Mouse (Mus musculus) neutrophil, adult 5-6 weeks (primary cell): Measurements from ENCODE around the gene E130308A19Rik. TPM values are rescaled to one million over a fixed set of nuclear protein-coding genes. Genes with fewer than 3 reads are reported as not detected.

Experiments used
- ATAC-seq: fragments of 151-379, 151-347 bp; 2 replicates; pipeline ENCODE4 v1.8.0; 2017; ENCODE audit warnings: mild to moderate bottlenecking, moderate TSS enrichment; ENCODE audit not compliant: insufficient number of reproducible peaks, poor library complexity, low FRiP score, severe bottlenecking; ENCODE audit errors: extremely low read depth
- total RNA-seq: library from RNA; stranded (forward); fragments of 200-1000 nt; gene quantifications from 2 replicates; pipeline ENCODE4 v1.2.3, GENCODE M21; 2017

Gene E130308A19Rik
- total RNA-seq, 1 experiment from 2014 or later: 5.2 TPM

DNA sequence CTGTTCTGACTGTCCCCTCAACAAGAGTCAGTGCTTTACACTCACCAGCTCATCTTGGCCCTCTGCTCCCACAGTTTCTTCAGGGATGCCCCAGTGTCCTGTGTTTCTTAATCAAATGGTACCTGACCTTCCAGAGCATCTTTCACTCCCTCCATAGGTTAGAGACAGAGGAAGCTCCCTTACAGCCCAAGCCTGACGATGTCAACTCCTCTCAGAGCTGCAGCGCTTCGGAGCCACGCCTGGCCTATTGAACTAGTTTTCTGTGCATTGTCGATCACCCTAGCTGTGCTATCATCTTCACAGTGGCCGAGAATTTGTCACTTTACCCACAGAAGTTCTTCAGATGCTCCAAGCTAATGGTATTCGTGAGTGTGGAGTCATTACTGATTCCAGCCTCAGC, 88.9 kb downstream of the E130308A19Rik start:
- no peak for ATAC-seq

DNA sequence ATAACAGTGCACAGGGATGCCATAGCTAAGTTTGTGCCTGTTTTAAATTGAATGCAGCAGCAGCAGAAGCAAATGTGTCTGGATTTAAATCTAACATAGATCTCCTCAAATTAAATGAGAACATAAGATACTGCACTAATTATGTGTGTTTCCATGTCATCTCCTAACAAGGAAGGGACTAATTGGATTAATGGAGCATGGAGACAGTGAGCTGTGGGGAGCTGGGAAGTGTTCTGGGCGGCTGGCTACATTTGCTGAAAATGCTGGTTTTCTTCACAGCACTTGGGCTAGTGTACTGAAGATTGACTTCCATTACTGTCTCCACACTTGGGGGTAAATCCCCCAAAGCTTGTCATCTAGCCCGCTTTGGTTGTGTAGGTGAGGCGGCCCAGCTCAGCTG, 89.5 kb downstream of the E130308A19Rik start:
- ATAC-seq: no peak

- ATAC-seq: no peak
Observed at GRCm38 (mm10) chr4:59717349-59717748, 91.3 kb downstream of the E130308A19Rik start.

DNA sequence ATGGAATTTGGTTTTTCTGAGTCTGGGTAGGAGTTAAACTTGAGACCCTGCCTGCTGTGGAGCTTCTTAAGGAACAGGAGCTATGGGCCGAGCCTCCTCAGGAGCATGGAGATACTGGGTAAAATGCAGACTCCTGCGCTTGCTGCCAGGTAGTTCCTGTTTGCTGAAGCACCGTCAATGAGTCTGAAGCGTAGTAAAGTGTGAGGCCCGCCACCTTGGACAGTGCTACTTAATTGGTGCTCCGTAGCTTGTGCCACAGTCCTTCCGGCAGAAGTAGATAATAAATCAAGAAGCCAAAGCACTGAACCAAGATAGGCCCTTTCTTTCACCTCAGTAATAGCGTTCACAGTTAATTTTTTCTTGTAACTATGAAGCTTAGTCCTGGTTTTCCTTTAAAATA, 92.5 kb downstream of the E130308A19Rik start:
- ATAC-seq: 0 out of 2 replicates have a peak, but pooled peaks have one; percentile 30

DNA sequence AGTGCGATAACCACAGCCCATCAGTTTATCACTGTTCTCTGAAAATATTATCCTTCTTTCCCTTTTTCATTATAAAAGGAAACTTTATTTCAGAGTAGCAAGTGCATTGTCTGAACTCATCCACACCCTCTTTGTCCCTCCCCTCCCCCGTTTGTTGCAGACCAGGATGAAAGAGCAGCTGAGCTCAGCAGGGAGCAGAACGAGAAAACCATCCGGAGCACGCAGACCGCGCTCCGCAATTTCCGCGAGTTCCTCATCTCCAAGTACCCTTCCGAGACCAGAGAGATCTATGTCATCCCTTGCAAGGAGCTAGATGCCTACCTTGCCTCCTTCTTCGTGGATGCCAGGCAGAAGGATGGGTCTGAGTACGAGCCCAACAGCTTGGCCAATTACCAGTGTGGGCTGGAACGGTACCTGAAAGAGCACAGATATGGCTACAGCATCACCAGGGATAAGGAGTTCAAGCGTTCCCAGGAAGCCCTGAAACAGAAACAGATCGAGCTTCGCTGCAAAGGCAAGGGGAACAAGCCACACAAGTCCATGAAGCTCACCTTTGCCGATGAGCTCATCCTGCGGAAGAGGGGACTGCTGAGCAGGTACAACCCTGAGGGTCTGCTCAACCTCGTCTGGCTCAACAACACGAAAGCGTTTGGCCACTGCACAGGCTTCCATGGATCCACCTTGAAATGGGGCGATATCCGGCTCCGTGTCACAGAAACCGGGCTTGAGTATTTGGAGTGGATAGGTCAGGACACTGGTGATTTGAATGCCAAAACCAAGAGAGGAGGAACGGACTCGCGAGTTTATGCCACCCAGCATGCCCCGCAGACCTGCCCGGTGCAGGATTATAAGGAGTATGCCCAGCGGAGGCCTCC, 93.7 kb downstream of the E130308A19Rik start:
- no peak for ATAC-seq

- no peak for ATAC-seq
Observed at GRCm38 (mm10) chr4:59721811-59722210, 95.8 kb downstream of the E130308A19Rik start.

DNA sequence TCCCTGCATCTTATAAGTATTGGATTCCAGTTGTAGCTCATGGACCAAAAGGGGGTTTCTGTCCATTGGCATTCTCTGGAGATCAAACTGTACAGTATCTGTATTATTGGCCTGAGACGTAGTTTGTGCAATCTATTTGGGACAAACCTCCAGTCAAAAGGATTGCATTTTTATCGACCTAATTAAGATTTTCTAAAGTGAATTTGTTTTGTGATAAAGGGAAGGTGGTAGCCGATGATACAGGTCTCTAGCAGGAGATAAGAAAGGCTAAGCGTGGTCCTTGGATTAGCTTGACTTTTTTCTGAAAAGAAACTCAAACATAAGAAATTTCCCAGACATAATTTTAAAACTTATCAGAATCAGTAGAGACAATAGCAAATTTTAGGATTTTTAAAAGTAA, 99.6 kb downstream of the E130308A19Rik start:
- ATAC-seq: no peak

GRCm38 (mm10) chr4:59726501-59726900, 100.5 kb downstream of the E130308A19Rik start:
- ATAC-seq: peak; percentile 69

GRCm38 (mm10) chr4:59727187-59727877, 101.3 kb downstream of the E130308A19Rik start:
- no peak for ATAC-seq

DNA sequence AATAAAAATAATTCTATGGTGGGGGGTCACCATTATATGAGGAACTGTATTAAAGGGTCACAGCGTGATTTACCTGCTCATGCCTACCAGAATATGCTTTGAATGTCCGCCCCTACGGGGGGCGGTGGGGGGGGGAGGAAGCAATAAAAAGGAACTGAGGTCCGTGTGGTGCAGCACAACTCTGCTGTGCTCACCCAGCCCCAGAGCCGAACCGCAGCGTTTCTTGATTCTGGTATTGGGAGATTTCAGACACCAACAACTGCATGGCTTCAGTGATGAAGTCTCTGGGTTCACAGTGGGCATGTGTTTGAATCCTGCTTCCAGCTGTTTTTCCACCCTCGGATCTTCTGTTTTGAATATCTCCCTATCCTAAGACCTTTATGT, 101.9 kb downstream of the E130308A19Rik start:
- ATAC-seq: peak; percentile 49; the same call in 1 of the 2 replicates

- peak; percentile 45; the same call in 1 of the 2 replicates for ATAC-seq
Observed at GRCm38 (mm10) chr4:59728839-59729238, 102.8 kb downstream of the E130308A19Rik start.

DNA sequence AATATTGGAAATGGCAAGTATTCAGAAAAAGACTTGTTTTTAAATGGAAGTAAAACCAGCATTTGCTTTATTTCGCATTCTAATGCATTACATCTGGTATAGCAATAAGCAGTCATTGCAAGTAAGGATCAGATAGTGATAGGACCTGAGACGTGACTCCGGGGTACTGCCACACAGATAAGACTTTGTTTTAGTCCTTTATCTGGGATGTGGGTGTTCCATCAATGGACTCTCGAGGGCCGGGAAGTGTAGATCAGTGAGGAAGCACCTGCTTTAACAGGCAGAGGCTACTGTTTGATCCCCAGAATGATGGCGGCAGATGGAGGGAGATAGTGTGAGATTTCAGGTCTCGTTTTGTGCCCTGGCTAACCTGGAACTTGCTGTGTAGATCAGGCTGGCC, 105.5 kb downstream of the E130308A19Rik start:
- ATAC-seq: no peak

GRCm38 (mm10) chr4:59739321-59739720, 113.3 kb downstream of the E130308A19Rik start:
- ATAC-seq: no peak

DNA sequence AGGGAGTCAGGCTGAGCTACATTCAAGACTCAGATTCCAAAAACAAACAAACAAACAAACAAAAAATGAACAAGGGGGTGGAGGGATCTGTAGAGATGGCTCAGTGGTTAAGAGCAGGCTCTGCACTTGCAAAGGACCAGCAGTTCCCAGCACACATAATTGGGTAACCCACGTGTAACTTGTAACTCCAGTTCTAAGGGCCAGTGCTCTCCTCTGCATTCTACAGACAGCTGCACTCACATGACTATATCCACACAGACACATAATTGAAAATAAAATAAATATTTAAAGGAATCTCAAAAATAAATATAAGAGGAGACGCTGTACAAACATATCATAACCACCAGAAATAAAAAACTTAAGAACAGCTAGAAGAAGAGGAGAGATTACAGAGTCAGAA, 113.9 kb downstream of the E130308A19Rik start:
- ATAC-seq: no peak

DNA sequence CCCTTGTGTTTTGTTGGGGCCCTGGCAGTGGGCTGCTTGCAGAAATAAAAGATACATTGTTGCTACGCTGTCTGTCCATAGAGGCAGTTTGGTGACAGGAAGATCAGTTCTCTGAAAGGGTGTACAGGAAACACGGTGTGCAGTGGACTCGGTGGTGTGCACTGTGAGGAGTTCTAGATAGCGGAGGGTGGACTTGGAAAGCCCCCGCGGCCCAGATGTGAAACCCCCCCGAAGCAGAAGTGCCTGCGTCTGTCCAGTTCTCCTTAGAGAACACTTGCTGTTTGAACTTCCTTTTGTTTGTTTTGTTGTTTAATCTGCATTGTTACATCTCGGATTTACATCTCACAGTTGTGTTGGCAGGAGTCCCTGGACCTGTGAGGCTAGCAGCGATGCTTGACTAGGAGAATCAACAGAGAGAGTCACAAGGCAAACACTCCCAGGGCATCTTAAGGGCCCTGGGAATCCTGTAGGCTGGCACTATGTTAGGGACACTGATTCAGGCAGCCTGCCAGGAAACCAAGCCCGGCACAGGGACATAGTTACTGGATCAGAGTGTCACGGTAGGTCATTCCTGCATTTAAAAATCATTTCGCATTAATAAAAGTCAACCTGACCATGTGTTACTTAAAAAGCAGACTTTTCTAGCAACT, 127.6 kb downstream of the E130308A19Rik start:
- no peak for ATAC-seq

DNA sequence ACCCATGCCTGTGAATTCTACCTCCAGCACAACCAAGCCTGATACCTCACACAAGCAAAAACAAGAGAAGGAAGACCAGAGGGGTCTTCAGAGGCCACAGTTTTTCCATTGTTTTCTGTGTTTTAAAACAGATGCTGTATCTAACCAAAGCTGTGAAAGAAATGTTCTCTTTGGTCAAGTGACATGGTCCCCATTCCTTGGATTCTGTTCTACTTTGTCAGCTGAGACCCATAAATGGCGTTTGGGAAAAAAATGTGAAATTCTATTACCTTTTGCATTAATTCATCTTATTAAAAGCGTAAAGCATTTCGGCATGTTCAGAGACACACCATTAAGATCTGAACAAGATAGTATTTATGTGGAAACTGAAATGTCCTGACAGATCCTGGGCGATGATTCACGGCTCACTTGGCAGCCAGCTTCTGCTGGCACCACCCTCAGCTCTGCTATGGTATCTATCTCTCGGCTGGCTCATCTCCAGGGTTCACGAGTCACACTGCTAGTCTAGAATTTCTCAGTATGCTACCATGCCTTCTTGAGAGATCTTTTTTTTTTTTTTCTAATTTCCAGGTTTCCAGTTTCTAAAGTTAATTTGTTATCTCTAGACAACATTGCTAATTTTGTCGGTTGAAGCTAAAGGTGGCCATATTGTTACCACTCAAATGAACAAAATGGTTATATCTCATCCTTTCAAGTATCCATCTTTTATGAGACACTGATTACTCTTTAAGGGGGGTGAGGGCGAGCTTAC, 130.5 kb downstream of the E130308A19Rik start:
- no peak for ATAC-seq

- no peak for ATAC-seq
Observed at GRCm38 (mm10) chr4:59757452-59758435, 131.7 kb downstream of the E130308A19Rik start.

DNA sequence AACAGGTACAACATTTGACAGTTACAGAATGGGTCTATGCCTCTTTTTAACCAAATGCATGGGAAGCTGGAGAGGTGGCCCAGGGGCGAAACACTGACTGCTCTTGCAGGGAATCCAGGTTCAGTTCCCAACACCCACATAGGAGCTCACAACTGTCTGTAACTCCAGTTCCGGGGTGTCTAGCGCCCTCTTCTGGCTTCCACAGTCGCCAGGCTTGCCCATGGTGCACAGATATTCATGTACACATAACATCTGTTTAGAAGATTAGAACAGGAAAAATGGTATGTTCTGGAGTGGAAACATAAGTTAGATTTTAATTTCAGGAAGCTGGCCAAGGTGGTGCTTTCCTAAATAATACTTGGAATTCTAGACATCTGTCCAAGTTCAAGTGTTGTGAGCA, 134.0 kb downstream of the E130308A19Rik start:
- ATAC-seq: no peak
